Mouse (Mus musculus) kidney, adult 2 months (tissue): ENCODE measurements around the gene Cnn1.

ENCODE experiments used
- CTCF ChIP-seq: fragments of 200-500 bp; conservative IDR thresholded peaks from 2 replicates; pipeline ENCODE4 v1.5.1; 2011; ENCODE audit warnings: low read depth, mild to moderate bottlenecking, control low read depth, low read length, moderate library complexity, mixed read lengths; ENCODE audit not compliant: insufficient read depth, insufficient read length
- POLR2A ChIP-seq: fragments of 200-500 bp; IDR thresholded peaks from one replicate; pipeline ENCODE4 v1.6.1; 2011; ENCODE audit warnings: low read depth, low read length, control low read depth

GRCm38 (mm10) chr9:22125246-22126027 is 26.4 kb downstream of the Cnn1 start:
- TF ChIP-seq CTCF (no peak), POLR2A (no peak)
